Mouse (Mus musculus): ENCODE data around the gene Eif4b.

- no peak for TF ChIP-seq CTCF (IDR thresholded peaks at IDR 0.05; ENCODE audit: extremely low read depth, insufficient read depth, insufficient read length, insufficient replicate concordance)
- TF ChIP-seq POLR2A (IDR thresholded peaks at IDR 0.05; ENCODE audit: low read depth, low read length), result no peak
These were observed 45.5 kb upstream of the Eif4b start, which contains the start of gene Krt18 for GRCm38 (mm10) chr15:102028040-102028439.

All from spleen, adult 2 months (tissue).